Mouse (Mus musculus): ENCODE measurements at regions not wholly inside any gene's neighbourhood (a gene's known extent, or its start where the extent isn't known, plus 50 kb on each side); places are given as distances from the start of the nearest gene placed in this dataset.

DNA sequence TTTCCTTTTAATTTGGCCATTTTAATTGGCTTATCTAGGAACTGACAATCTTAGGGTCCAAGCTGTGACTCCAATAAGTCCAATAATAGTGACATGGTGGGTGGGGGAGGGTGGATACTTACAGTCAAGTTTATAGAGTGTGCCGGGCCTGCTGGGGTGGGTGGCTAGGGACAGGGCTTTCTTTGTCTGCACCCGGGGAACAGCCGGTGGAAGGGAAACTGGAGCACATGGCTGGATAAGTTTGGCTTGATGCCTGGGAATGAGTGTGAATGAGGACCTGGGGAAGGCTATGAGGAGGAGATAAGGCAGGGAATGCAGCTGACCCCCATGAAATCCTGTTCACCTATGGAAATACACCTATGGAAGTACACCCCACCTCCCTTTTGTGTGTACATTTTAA, 81.7 kb upstream of the Cers4 start:
- DNase-seq: no peak

DNA sequence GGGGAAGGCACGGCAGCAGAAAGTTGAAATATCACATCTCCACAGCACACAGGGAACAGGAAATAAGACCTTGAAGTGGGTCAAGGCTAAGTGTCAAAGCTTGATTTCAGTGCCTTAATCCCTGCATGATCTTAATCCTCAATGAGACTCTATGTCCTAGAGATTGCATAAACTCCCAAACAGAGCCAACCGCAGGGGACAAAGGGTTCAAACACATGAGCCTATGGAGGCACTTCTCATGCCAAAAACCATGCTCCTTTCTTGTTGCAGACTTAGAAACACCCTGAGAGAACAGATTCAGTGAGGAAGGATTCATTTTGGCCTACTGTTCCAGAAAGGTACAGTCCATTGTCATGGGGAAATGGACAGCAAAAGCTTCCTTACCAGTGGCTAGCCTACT, 81.0 kb upstream of the Cers4 start:
- DNase-seq: no peak

DNA sequence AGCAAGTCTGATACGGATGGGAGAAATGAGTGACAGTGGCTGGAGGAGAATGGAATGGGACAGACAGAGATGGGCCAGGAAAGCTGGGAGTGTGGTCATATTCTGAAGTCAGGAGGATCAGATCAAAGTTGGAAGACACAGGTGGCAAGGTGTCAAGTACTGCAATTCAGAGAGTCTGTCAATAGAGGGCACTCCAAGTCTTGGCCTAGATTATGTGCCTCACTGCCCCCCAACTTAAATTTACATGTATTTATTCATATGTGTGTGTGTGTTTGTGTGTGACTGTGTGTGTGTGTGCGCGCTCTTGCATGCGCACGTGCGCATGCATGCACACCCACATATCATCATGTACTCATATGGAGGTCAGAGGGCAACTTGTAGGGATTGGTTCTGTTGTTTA, 79.6 kb upstream of the Cers4 start:
- DNase-seq: peak; percentile 24

DNA sequence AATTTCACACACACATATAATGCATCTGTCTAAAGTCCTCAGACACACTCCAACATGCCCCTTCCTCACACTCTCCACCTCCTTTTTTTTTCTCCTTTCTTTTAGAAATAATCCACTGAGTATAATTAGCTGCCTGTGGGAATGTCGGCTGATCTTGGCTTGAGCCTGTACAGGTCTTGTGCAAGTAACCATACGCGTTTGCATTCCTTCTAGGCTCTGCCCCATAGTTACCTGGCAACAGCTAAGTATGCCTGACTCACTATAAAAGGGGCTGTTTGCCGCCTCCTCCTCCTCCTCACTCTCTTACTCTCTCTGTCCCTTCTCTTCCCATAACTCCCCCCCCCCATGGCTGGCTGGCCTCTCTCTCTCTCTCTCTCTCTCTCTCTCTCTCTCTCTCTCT, 79.1 kb upstream of the Cers4 start:
- DNase-seq: no peak

DNA sequence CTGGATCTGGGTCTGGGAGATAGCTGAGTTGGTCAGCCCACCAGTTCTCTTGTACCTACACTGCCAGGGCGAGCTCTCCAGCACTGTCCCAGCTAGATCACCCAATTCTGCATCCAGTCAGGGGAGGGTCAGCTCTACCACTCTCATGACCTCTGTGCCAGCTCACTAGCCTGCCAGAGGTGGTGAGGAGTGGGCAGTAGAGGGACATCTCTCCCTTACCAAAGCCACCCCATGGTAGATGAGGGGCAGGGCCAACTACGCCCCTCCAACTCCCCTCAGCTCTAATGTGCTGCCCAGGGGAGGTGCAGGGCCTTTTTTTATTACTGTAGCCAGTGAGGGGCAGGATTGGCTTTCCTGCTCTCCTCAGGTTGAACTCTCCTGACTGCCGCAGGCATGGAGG, 75.7 kb upstream of the Cers4 start:
- no peak for DNase-seq

DNA sequence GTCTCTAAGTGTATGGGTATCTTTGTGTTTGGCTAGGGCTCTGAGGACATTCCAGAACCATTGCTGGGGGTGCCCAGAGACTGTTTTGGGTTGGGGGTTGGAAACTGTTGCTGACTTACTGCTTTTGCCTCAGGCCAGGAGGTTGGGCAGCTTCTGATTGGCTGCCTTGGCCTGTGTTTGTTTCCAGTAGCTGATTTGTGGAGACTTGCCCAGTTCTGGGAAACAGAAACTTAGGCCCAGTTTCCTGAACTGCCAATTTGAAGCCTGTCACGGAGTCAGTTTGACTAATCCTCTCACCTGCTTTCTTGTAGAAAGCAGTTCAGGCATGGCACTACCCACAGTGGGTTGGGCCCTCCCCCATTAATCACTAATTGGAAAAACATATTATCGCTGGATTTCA, 59.7 kb upstream of the Cers4 start:
- no peak for DNase-seq

DNA sequence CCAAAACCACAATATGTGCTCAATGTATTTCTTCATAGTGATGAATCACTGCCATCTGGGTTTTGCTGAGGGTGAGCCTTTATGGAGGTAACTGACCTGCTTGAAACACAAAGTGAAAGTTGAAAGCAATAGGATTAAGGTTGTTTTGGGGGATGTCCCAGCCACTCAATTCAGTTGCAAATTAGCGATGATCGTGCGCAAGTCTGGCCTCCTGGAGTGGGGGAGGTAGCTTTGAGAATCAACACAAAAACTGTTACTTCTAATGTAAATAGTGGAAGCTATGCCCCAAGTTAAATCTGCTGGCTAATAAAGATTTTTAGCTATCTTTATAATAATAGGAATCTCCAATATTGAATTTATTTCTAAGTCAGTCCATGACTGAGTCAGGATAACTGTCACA, 56.3 kb upstream of the Cers4 start:
- no peak for DNase-seq

All from adrenal gland, postnatal 10 days (tissue).